Mouse (Mus musculus) lung, postnatal 0 days (tissue): ENCODE measurements at regions not wholly inside any gene's neighbourhood (a gene's known extent, or its start where the extent isn't known, plus 50 kb on each side); places are given as distances from the start of the nearest gene placed in this dataset.

ENCODE experiments used
- CTCF ChIP-seq: IDR thresholded peaks from 2 replicates; pipeline ENCODE4 v1.5.1; 2016; ENCODE audit warnings: antibody characterized with exemption, mild to moderate bottlenecking
- EP300 ChIP-seq: IDR thresholded peaks from 2 replicates; pipeline ENCODE4 v1.6.1; 2016; ENCODE audit warnings: antibody characterized with exemption, mild to moderate bottlenecking, control low read depth

DNA sequence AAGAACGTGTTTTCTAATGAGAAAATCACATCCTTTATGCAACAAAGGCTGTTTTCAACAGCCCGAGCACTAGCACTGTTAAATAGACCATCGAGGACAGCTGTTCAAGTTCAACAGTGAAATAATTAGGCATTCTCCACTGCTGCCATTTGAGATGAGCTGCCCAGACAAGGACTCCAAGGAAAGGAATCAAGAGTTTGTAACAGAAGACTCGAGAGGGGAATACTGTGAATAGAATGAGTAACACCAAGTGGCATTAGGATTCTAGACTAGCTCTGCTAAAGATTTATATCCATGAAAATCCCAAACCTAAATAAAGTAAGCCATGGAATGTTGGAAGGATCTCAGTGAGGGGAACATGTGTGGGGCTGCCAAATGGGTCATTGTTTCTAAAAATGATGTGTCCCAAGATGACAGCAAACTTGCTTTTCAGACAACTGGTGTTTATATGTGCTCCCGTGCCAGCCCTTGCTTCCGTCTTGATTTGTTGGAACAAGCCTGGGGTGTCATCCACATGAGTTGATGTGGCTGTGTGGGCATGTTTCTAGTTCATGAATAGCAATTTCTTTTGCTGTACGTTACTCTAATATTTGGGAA, 72.1 kb upstream of the Itga4 start:
- no peak for TF ChIP-seq CTCF
- TF ChIP-seq EP300: no peak
